Mouse (Mus musculus) lung, postnatal 0 days (tissue): Measurements from ENCODE around the gene Ngp. TPM values are rescaled to one million over a fixed set of nuclear protein-coding genes. Genes with fewer than 3 reads are reported as not detected.
A peak's percentile ranks its signal among the peaks of the same experiment; 100 is the strongest.
"Not testable (repeated sequence)": the region's sequence is repeated elsewhere in the genome, so short reads cannot be mapped to it uniquely, and the experiment has no call there.

ENCODE experiments used
- ATAC-seq: fragments of 200-750 bp; cut with Nextera tagmentation; 2 replicates; pipeline ENCODE4 v1.8.0; 2017; ENCODE audit warnings: moderate library complexity
- DNase-seq: peaks from one replicate; pipeline ENCODE4 v3.0.0-alpha.2; 2016; ENCODE audit warnings: low spot score
- H3K27ac ChIP-seq: fragments of 300-500 bp; sonication (generic); 2 replicates; pipeline ENCODE4 v1.5.1; 2014; ENCODE audit warnings: antibody characterized with exemption, mild to moderate bottlenecking, low read length, mixed read lengths
- H3K27me3 ChIP-seq: fragments of 300-500 bp; sonication (generic); replicated peaks from 2 replicates; pipeline ENCODE4 v1.6.1; 2014; ENCODE audit warnings: low read length, mixed read lengths; ENCODE audit not compliant: insufficient read depth
- H3K36me3 ChIP-seq: fragments of 300-500 bp; sonication (generic); 2 replicates; pipeline ENCODE4 v1.6.1; 2014; ENCODE audit warnings: low read length, mixed read lengths; ENCODE audit not compliant: insufficient read depth
- H3K4me1 ChIP-seq: fragments of 300-500 bp; sonication (generic); 2 replicates; pipeline ENCODE4 v1.6.1; 2014; ENCODE audit warnings: antibody characterized with exemption, low read depth, low read length, mixed read lengths; ENCODE audit not compliant: insufficient read depth
- H3K4me2 ChIP-seq: fragments of 300-500 bp; sonication (generic); replicated peaks from 2 replicates; pipeline ENCODE4 v1.6.1; 2014; ENCODE audit warnings: low read depth, mild to moderate bottlenecking, low read length, moderate library complexity, mixed read lengths
- H3K4me3 ChIP-seq: fragments of 300-500 bp; sonication (generic); 2 replicates; pipeline ENCODE4 v1.5.1; 2014; ENCODE audit warnings: low read depth, low read length
- H3K9ac ChIP-seq: fragments of 300-500 bp; sonication (generic); replicated peaks from 2 replicates; pipeline ENCODE4 v1.6.1; 2014; ENCODE audit warnings: low read depth, mild to moderate bottlenecking
- H3K9me3 ChIP-seq: fragments of 300-500 bp; sonication (generic); 2 replicates; pipeline ENCODE4 v1.6.1; 2016; ENCODE audit warnings: low read length, mixed read lengths
- CTCF ChIP-seq: IDR thresholded peaks from 2 replicates; pipeline ENCODE4 v1.5.1; 2016; ENCODE audit warnings: antibody characterized with exemption, mild to moderate bottlenecking
- EP300 ChIP-seq: IDR thresholded peaks from 2 replicates; pipeline ENCODE4 v1.6.1; 2016; ENCODE audit warnings: antibody characterized with exemption, mild to moderate bottlenecking, control low read depth
- WGBS: fragments of 180-500 bp; shearing (Covaris S2); extraction: QIAGEN DNeasy Blood & Tissue Kit; methylation state at CpG from one replicate; pipeline ENCODE4 v1.1.7; 2014; 5-methylcytosine and 5-hydroxymethylcytosine counted together
- polyA plus RNA-seq: library from polyadenylated mRNA; unstranded; fragments of >200 nt; fragmentation: Nextera tagmentation; extraction: Ambion mirVana; gene quantifications from 2 replicates; pipeline ENCODE4 v1.2.1, GENCODE M21; 2015

Ngp gene
- polyA plus RNA-seq, 1 experiment from 2014 or later, result 24.6 TPM

DNA sequence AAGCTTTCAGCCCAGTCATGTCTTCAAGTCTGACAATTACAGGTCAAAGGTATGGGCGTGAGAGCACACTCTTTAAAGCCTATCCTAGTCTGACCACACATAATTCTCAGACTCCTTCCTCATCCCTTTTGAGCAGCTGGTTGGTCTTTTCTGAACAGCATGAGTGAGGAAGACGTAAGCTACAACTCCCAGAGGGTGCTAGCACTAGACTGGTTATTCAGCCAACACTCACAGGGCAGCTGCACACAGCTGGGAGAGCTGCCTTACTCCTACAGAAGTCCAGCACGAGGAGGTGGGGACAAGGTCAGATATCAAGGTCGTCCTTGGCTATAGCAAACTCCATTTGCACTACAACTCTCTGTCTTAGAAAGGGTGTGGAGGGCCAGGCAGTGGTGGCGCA lies 18.9 kb upstream of the Ngp start:
- Histone ChIP-seq H3K4me2 (no peak overlapping the region), H3K4me1 (no peaks in the 10 kb centered on the region), H3K4me3 (no peak overlapping the region), H3K27me3 (no peaks in the 10 kb centered on the region), H3K9me3 (no peaks in the 10 kb centered on the region), H3K9ac (no peak overlapping the region), H3K36me3 (no peaks in the 10 kb centered on the region), H3K27ac (no peak overlapping the region)
- WGBS, result 76% methylated on average over 5 of the region's 5 CpGs
- no peak for TF ChIP-seq EP300
- no peak for TF ChIP-seq CTCF
- DNase-seq (peak; percentile 40), ATAC-seq (peak; percentile 67)

DNA sequence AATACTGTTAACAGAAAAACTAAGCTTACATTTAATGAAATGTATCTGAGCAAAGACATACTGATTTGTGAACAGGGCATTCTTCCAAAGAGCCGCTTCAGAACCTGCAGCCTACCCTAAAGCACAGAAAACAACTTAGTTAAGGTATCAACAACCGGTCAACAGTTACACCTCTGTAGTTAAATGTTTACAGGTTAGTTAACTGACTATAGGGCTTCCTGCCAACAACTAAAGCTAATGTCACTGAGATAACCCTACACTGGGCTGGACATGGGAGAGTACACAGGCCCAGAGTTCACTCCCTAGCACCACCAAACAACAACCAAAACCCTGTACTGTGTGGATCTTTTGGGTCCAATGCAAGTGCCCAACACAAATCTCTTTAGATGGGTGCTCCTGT lies 16.8 kb upstream of the Ngp start:
- WGBS, result 98% methylated on average over 2 of the region's 2 CpGs
- Histone ChIP-seq H3K4me1 (0 out of 2 replicates have a peak, but pooled peaks cover 6% of the 10 kb centered on the region), H3K4me2 (no peak overlapping the region), H3K9me3 (no peaks in the 10 kb centered on the region), H3K4me3 (no peak overlapping the region), H3K27ac (no peak overlapping the region), H3K27me3 (no peaks in the 10 kb centered on the region), H3K36me3 (no peaks in the 10 kb centered on the region), H3K9ac (no peak overlapping the region)
- TF ChIP-seq CTCF (no peak), EP300 (no peak)
- DNase-seq (no peak), ATAC-seq (no peak)

DNA sequence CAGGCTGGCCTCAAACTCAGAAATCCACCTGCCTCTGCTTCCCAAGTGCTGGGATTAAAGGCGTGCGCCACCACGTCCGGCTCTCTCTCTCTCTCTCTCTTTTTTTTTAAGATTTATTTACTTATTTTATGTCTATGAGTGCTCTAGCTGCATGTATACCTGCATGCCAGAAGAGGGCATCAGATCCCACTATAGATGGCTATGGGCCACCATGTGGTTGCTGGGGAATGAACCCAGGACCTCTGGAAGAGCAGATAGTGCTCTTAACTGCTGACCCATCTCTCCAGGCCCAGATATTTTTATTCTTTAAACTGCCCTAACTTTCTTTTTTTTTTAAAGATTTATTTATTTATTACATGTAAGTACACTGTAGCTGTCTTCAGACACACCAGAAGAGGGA lies 16.3 kb upstream of the Ngp start:
- ATAC-seq, H3K4me1 ChIP-seq, H3K4me2 ChIP-seq, H3K9me3 ChIP-seq, H3K9ac ChIP-seq, DNase-seq, H3K4me3 ChIP-seq, H3K36me3 ChIP-seq, H3K27me3 ChIP-seq, H3K27ac ChIP-seq: not testable (repeated sequence)
- WGBS, result 74% methylated on average over 4 of the region's 4 CpGs
- peak; percentile 33 for TF ChIP-seq CTCF

DNA sequence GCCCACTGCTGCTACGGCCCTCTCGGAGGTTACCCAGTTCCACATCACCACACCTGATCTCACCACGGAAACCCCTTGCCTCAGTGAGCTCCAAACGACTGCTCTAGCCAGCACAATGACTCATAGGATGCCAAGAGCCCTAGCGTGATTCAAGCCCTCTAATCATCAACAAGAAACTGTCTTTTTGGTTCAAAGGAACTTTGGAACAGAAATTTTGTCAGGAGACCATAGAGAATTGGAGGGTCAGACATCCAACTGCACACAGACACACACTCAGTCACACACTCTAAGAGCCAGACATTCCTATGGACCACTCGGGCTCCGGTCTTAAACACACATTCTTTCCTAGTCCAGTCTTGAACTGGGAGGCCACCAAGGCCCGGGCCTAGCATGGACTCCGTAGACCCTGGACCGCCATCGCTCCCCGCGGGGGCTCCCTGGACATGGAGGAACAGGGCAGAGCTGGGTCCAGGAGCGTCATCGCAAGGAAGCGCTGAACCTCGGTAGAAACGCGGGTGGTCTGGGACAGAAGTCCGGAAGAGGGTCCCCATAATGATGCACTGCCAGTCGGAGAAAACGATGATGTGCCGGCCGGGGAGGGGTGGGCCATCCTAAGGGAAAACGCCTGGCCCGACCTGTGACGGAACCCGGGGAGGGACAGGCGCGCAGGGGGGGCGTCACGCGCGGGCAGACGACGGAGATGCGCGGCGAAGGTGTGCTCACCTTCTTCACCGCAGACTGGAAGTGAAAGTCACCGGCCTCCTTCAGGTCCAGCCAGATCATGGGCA lies 12.0 kb upstream of the Ngp start:
- H3K9ac ChIP-seq, result peak overlapping the region; percentile 67
- no peaks in the 10 kb centered on the region for H3K27me3 ChIP-seq
- H3K36me3 ChIP-seq, result no peaks in the 10 kb centered on the region
- DNase-seq (peak; percentile 56), ATAC-seq (peak; percentile 45)
- peak overlapping the region; percentile 82 for H3K4me3 ChIP-seq
- TF ChIP-seq EP300 (no peak), CTCF (no peak)
- peak overlapping the region; percentile 80 for H3K4me2 ChIP-seq
- H3K9me3 ChIP-seq, result no peaks in the 10 kb centered on the region
- 1% methylated on average over 31 of the region's 41 CpGs for WGBS
- H3K27ac ChIP-seq, result peak overlapping the region; percentile 80
- H3K4me1 ChIP-seq, result 0 out of 2 replicates have a peak, but pooled peaks cover 6% of the 10 kb centered on the region

DNA sequence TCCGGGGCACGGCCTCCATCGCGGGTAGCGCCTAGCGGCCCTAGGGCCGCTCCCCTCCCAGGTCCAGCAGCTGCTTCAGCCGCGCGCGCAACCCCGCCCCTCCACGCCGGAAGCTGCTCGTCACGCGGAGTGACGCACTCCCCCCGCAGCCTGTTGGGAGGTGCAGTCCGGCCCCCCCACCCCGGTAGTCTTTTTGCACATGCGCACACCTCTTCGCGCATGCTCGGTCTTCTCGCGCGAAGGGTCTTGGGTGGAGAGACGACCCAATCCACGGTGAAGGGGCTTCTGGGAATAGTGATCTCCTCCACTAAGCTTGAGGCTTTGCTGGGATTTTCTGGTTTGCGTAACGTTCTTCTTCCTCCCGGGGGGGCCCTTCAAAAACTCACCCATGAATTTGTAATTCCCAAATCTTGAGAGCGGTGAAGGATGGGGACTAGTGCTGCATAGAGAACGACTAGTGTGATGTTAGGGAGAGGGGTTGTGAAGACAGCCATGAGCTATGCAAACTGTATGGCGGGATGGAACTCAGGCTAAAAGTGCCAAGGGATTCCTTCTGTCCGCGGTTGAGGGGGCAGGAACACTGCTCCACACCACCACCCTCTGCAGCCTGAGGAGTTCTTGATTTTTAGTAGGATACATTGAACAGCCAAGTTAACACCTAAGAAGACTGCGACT lies 11.3 kb upstream of the Ngp start, which contains the start of gene Ptpn23:
TSS of gene Ptpn23 (minus strand) at position 115 of the 675 bp plus-strand sequence.
- DNase-seq (peak; percentile 98), ATAC-seq (peak; percentile 96)
- Histone ChIP-seq H3K27me3 (no peaks in the 10 kb centered on the region), H3K4me2 (peak within 1 kb of the TSS; percentile 80), H3K27ac (peak within 1 kb of the TSS; percentile 80), H3K9ac (peak within 1 kb of the TSS; percentile 71), H3K9me3 (no peaks in the 10 kb centered on the region), H3K4me1 (0 out of 2 replicates have a peak, but pooled peaks cover 8% of the 10 kb centered on the region), H3K4me3 (peak within 1 kb of the TSS; percentile 82), H3K36me3 (no peaks in the 10 kb centered on the region)
- peak; percentile 44; the same call in 1 of the 2 replicates for TF ChIP-seq EP300
- TF ChIP-seq CTCF, result no peak
- under 1% methylated on average over 33 of the region's 39 CpGs for WGBS
